Mouse (Mus musculus): ENCODE measurements at regions not wholly inside any gene's neighbourhood (a gene's known extent, or its start where the extent isn't known, plus 50 kb on each side); places are given as distances from the start of the nearest gene placed in this dataset.

DNA sequence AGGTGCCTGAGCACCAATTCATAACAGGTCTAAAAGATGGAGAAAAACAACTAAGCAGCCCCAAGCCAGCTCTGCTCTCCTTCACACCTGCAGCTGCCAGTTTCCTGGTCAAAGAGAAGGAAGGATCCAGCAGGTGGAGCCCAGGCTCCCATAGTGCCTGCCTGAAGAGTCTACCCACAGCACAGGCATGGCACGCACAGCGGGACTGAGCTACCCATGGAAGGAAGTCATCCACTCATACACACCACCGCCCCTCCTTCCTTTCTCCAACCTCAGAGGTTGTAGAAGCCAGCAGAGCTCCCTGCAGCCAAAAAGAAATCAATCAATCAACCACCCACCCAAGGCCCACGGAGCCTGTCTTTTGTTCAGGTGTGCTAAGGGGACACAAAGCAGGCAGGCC, 197.0 kb upstream of the Cadm1 start:
- 57% methylated on average over 4 of the region's 4 CpGs for WGBS
- Histone ChIP-seq H3K4me3 (replicated peaks; ENCODE audit: low read length) (no peak overlapping the region), H3K36me3 (ENCODE audit: control insufficient read depth, insufficient read depth, low read length) (no peaks in the 10 kb centered on the region), H3K27me3 (ENCODE audit: control insufficient read depth, insufficient read depth, low read length) (no peaks in the 10 kb centered on the region), H3K4me2 (ENCODE audit: low read depth, low read length) (no peak overlapping the region), H3K27ac (ENCODE audit: low read length) (no peak overlapping the region), H3K9ac (ENCODE audit: low read length) (no peak overlapping the region), H3K9me3 (replicated peaks; ENCODE audit: control insufficient read depth, low read length) (no peaks in the 10 kb centered on the region), H3K4me1 (ENCODE audit: control insufficient read depth, insufficient read depth, low read length) (no peaks in the 10 kb centered on the region)
- peak; percentile 72; the same call in 1 of the 2 replicates for ATAC-seq (ENCODE audit: insufficient read depth, low FRiP score)

GRCm38 (mm10) chr9:47338221-47338620, 191.8 kb upstream of the Cadm1 start:
- no peak overlapping the region for H3K4me3 ChIP-seq (replicated peaks; ENCODE audit: low read length)
- H3K27me3 ChIP-seq (ENCODE audit: control insufficient read depth, insufficient read depth, low read length) = no peaks in the 10 kb centered on the region
- no peak for ATAC-seq (ENCODE audit: insufficient read depth, low FRiP score)
- no peaks in the 10 kb centered on the region for H3K9me3 ChIP-seq (replicated peaks; ENCODE audit: control insufficient read depth, low read length)
- WGBS = 56% methylated on average over 4 of the region's 4 CpGs
- H3K4me1 ChIP-seq (ENCODE audit: control insufficient read depth, insufficient read depth, low read length) = no peaks in the 10 kb centered on the region
- H3K9ac ChIP-seq (ENCODE audit: low read length) = no peak overlapping the region
- no peaks in the 10 kb centered on the region for H3K36me3 ChIP-seq (ENCODE audit: control insufficient read depth, insufficient read depth, low read length)
- H3K27ac ChIP-seq (ENCODE audit: low read length) = no peak overlapping the region
- H3K4me2 ChIP-seq (ENCODE audit: low read depth, low read length) = no peak overlapping the region

- no peaks in the 10 kb centered on the region for H3K36me3 ChIP-seq (ENCODE audit: control insufficient read depth, insufficient read depth, low read length)
- H3K27me3 ChIP-seq (ENCODE audit: control insufficient read depth, insufficient read depth, low read length) = no peaks in the 10 kb centered on the region
- no peak overlapping the region for H3K27ac ChIP-seq (ENCODE audit: low read length)
- no peak overlapping the region for H3K4me2 ChIP-seq (ENCODE audit: low read depth, low read length)
- ATAC-seq (ENCODE audit: insufficient read depth, low FRiP score) = no peak
- no peak overlapping the region for H3K9ac ChIP-seq (ENCODE audit: low read length)
- H3K9me3 ChIP-seq (replicated peaks; ENCODE audit: control insufficient read depth, low read length) = no peaks in the 10 kb centered on the region
- no peaks in the 10 kb centered on the region for H3K4me1 ChIP-seq (ENCODE audit: control insufficient read depth, insufficient read depth, low read length)
- WGBS = 88% methylated on average over 2 of the region's 2 CpGs
- H3K4me3 ChIP-seq (replicated peaks; ENCODE audit: low read length) = no peak overlapping the region
These were observed 183.4 kb upstream of the Cadm1 start for GRCm38 (mm10) chr9:47346527-47347111.

GRCm38 (mm10) chr9:47350301-47350700, 179.7 kb upstream of the Cadm1 start:
- Histone ChIP-seq H3K9me3 (replicated peaks; ENCODE audit: control insufficient read depth, low read length) (no peaks in the 10 kb centered on the region), H3K9ac (ENCODE audit: low read length) (no peak overlapping the region), H3K4me1 (ENCODE audit: control insufficient read depth, insufficient read depth, low read length) (no peaks in the 10 kb centered on the region), H3K36me3 (ENCODE audit: control insufficient read depth, insufficient read depth, low read length) (no peaks in the 10 kb centered on the region), H3K4me3 (replicated peaks; ENCODE audit: low read length) (no peak overlapping the region), H3K4me2 (ENCODE audit: low read depth, low read length) (no peak overlapping the region), H3K27me3 (ENCODE audit: control insufficient read depth, insufficient read depth, low read length) (no peaks in the 10 kb centered on the region), H3K27ac (ENCODE audit: low read length) (no peak overlapping the region)
- 75% methylated on average over 5 of the region's 5 CpGs for WGBS
- ATAC-seq (ENCODE audit: insufficient read depth, low FRiP score) = no peak

- H3K4me1 ChIP-seq (ENCODE audit: control insufficient read depth, insufficient read depth, low read length) = no peaks in the 10 kb centered on the region
- H3K27me3 ChIP-seq (ENCODE audit: control insufficient read depth, insufficient read depth, low read length) = no peaks in the 10 kb centered on the region
- no peak overlapping the region for H3K27ac ChIP-seq (ENCODE audit: low read length)
- 80% methylated on average over 6 of the region's 6 CpGs for WGBS
- no peak overlapping the region for H3K9ac ChIP-seq (ENCODE audit: low read length)
- no peak overlapping the region for H3K4me2 ChIP-seq (ENCODE audit: low read depth, low read length)
- ATAC-seq (ENCODE audit: insufficient read depth, low FRiP score) = no peak
- H3K4me3 ChIP-seq (replicated peaks; ENCODE audit: low read length) = no peak overlapping the region
- no peaks in the 10 kb centered on the region for H3K36me3 ChIP-seq (ENCODE audit: control insufficient read depth, insufficient read depth, low read length)
- no peaks in the 10 kb centered on the region for H3K9me3 ChIP-seq (replicated peaks; ENCODE audit: control insufficient read depth, low read length)
These were observed 178.9 kb upstream of the Cadm1 start for GRCm38 (mm10) chr9:47351036-47351435.

DNA sequence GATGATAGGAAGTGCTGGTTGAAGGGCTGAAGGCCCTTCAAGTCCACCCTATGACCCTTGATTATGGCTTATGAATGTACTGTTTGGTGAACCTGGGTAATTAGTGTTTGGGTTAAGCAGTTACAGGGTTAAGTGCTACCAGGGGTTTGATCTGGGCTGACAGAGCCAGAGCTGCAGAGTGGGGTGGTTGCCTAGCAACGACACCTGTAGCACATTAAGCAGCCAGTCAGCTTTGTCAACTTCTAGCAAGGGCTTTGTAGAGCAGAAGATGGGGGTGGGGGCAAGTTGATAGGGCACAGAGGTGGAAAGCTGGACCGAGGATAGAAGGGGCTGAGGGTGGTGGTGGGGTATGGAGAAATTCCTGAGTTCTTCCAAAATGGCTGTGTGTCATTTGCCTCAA, 177.0 kb upstream of the Cadm1 start:
- no peaks in the 10 kb centered on the region for H3K9me3 ChIP-seq (replicated peaks; ENCODE audit: control insufficient read depth, low read length)
- no peak overlapping the region for H3K9ac ChIP-seq (ENCODE audit: low read length)
- no peaks in the 10 kb centered on the region for H3K27me3 ChIP-seq (ENCODE audit: control insufficient read depth, insufficient read depth, low read length)
- H3K36me3 ChIP-seq (ENCODE audit: control insufficient read depth, insufficient read depth, low read length) = no peaks in the 10 kb centered on the region
- no peak overlapping the region for H3K4me3 ChIP-seq (replicated peaks; ENCODE audit: low read length)
- no peak overlapping the region for H3K4me2 ChIP-seq (ENCODE audit: low read depth, low read length)
- ATAC-seq (ENCODE audit: insufficient read depth, low FRiP score) = no peak
- WGBS = 24% methylated on average over 2 of the region's 2 CpGs
- H3K4me1 ChIP-seq (ENCODE audit: control insufficient read depth, insufficient read depth, low read length) = no peaks in the 10 kb centered on the region
- H3K27ac ChIP-seq (ENCODE audit: low read length) = no peak overlapping the region

DNA sequence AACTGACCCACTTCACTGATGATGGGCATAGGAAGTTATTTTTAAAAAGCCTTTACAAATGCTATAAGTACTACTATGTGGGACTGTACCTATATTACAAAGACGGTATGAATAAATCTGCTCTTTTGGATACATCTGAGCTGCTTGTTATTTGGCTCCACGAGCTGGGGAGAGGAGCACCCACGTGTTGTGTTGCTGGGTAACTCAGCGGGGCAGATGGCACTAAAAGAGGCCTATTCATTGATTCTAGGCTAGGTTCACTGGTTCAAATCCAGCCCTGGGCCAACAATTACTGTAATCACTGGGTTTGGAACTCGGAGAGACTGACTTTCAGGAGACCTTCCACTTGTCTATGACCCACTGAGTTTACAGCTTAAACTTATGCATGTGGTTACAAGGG, 176.0 kb upstream of the Cadm1 start:
- no peak for ATAC-seq (ENCODE audit: insufficient read depth, low FRiP score)
- Histone ChIP-seq H3K4me1 (ENCODE audit: control insufficient read depth, insufficient read depth, low read length) (no peaks in the 10 kb centered on the region), H3K9me3 (replicated peaks; ENCODE audit: control insufficient read depth, low read length) (no peaks in the 10 kb centered on the region), H3K4me3 (replicated peaks; ENCODE audit: low read length) (no peak overlapping the region), H3K36me3 (ENCODE audit: control insufficient read depth, insufficient read depth, low read length) (no peaks in the 10 kb centered on the region), H3K4me2 (ENCODE audit: low read depth, low read length) (no peak overlapping the region), H3K27ac (ENCODE audit: low read length) (no peak overlapping the region), H3K27me3 (ENCODE audit: control insufficient read depth, insufficient read depth, low read length) (no peaks in the 10 kb centered on the region), H3K9ac (ENCODE audit: low read length) (no peak overlapping the region)
- 82% methylated on average over 5 of the region's 5 CpGs for WGBS

GRCm38 (mm10) chr9:47354423-47354822, 175.6 kb upstream of the Cadm1 start:
- no peak overlapping the region for H3K4me3 ChIP-seq (replicated peaks; ENCODE audit: low read length)
- no peaks in the 10 kb centered on the region for H3K9me3 ChIP-seq (replicated peaks; ENCODE audit: control insufficient read depth, low read length)
- H3K9ac ChIP-seq (ENCODE audit: low read length) = no peak overlapping the region
- no peaks in the 10 kb centered on the region for H3K27me3 ChIP-seq (ENCODE audit: control insufficient read depth, insufficient read depth, low read length)
- no peak for ATAC-seq (ENCODE audit: insufficient read depth, low FRiP score)
- no peaks in the 10 kb centered on the region for H3K4me1 ChIP-seq (ENCODE audit: control insufficient read depth, insufficient read depth, low read length)
- no peak overlapping the region for H3K27ac ChIP-seq (ENCODE audit: low read length)
- H3K4me2 ChIP-seq (ENCODE audit: low read depth, low read length) = no peak overlapping the region
- H3K36me3 ChIP-seq (ENCODE audit: control insufficient read depth, insufficient read depth, low read length) = no peaks in the 10 kb centered on the region
- WGBS = 87% methylated on average over 2 of the region's 2 CpGs

GRCm38 (mm10) chr9:47354866-47355265, 175.1 kb upstream of the Cadm1 start:
- Histone ChIP-seq H3K27me3 (ENCODE audit: control insufficient read depth, insufficient read depth, low read length) (no peaks in the 10 kb centered on the region), H3K9ac (ENCODE audit: low read length) (no peak overlapping the region), H3K9me3 (replicated peaks; ENCODE audit: control insufficient read depth, low read length) (no peaks in the 10 kb centered on the region), H3K4me1 (ENCODE audit: control insufficient read depth, insufficient read depth, low read length) (no peaks in the 10 kb centered on the region), H3K36me3 (ENCODE audit: control insufficient read depth, insufficient read depth, low read length) (no peaks in the 10 kb centered on the region), H3K4me2 (ENCODE audit: low read depth, low read length) (no peak overlapping the region), H3K4me3 (replicated peaks; ENCODE audit: low read length) (no peak overlapping the region), H3K27ac (ENCODE audit: low read length) (no peak overlapping the region)
- ATAC-seq (ENCODE audit: insufficient read depth, low FRiP score) = no peak
- 85% methylated on average over 9 of the region's 9 CpGs for WGBS

Measured in stomach, embryonic 16.5 days (tissue).